Mouse (Mus musculus) heart, postnatal 0 days (tissue): ENCODE data around the gene Kntc1.

Source experiments
- CTCF ChIP-seq: IDR thresholded peaks from 2 replicates; pipeline ENCODE4 v1.5.1; 2016; ENCODE audit warnings: antibody characterized with exemption, control low read depth, low read depth
- EP300 ChIP-seq: IDR thresholded peaks from 2 replicates; pipeline ENCODE4 v1.6.1; 2016; ENCODE audit warnings: antibody characterized with exemption, low read depth

- TF ChIP-seq CTCF (no peak), EP300 (no peak)
Measured at GRCm38 (mm10) chr5:123822706-123823105, 73.2 kb downstream of the Kntc1 start.
